Mouse (Mus musculus) intestine, embryonic 15.5 days (tissue): Measurements from ENCODE around the gene Fyb. TPM values are rescaled to one million over a fixed set of nuclear protein-coding genes. Genes with fewer than 3 reads are reported as not detected.
A peak's percentile ranks its signal among the peaks of the same experiment; 100 is the strongest.

Experiments used
- ATAC-seq: fragments of 200-750 bp; cut with Nextera tagmentation; 2 replicates; pipeline ENCODE4 v1.8.0; 2017; ENCODE audit warnings: moderate TSS enrichment, moderate library complexity
- H3K27ac ChIP-seq: fragments of 300-500 bp; sonication (generic); 2 replicates; pipeline ENCODE4 v1.5.1; 2015; ENCODE audit warnings: mild to moderate bottlenecking, inconsistent platforms
- H3K27me3 ChIP-seq: fragments of 300-500 bp; sonication (generic); replicated peaks from 2 replicates; pipeline ENCODE4 v1.6.1; 2015; ENCODE audit warnings: inconsistent platforms
- H3K36me3 ChIP-seq: fragments of 300-500 bp; sonication (generic); 2 replicates; pipeline ENCODE4 v1.6.1; 2015; ENCODE audit warnings: inconsistent platforms
- H3K4me1 ChIP-seq: fragments of 300-500 bp; sonication (generic); replicated peaks from 2 replicates; pipeline ENCODE4 v1.6.1; 2015; ENCODE audit warnings: inconsistent platforms
- H3K4me2 ChIP-seq: fragments of 300-500 bp; sonication (generic); replicated peaks from 2 replicates; pipeline ENCODE4 v1.6.1; 2015; ENCODE audit warnings: mild to moderate bottlenecking, inconsistent platforms
- H3K4me3 ChIP-seq: fragments of 300-500 bp; sonication (generic); replicated peaks from 2 replicates; pipeline ENCODE4 v1.5.1; 2015; ENCODE audit warnings: inconsistent platforms
- H3K9ac ChIP-seq: fragments of 300-500 bp; sonication (generic); 2 replicates; pipeline ENCODE4 v1.6.1; 2015; ENCODE audit warnings: inconsistent platforms
- H3K9me3 ChIP-seq: fragments of 300-500 bp; sonication (generic); 2 replicates; pipeline ENCODE4 v1.6.1; 2016; ENCODE audit warnings: inconsistent platforms
- WGBS: fragments of 180-500 bp; shearing (Covaris S2); methylation state at CpG from one replicate; pipeline ENCODE4 v1.1.7; 2015; 5-methylcytosine and 5-hydroxymethylcytosine counted together
- polyA plus RNA-seq: library from polyadenylated mRNA; unstranded; fragments of >200 nt; fragmentation: Nextera tagmentation; extraction: Ambion mirVana; gene quantifications from 2 replicates; pipeline ENCODE4 v1.2.1, GENCODE M21; 2015

Fyb gene
- polyA plus RNA-seq, 1 experiment from 2014 or later, result 8.6 TPM

GRCm38 (mm10) chr15:6565873-6566272 is 43.2 kb downstream of the Fyb start:
- no peaks in the 10 kb centered on the region for H3K27me3 ChIP-seq
- no peaks in the 10 kb centered on the region for H3K9me3 ChIP-seq
- 94% methylated on average over 4 of the region's 4 CpGs for WGBS
- no peak overlapping the region for H3K4me2 ChIP-seq
- no peak for ATAC-seq
- 0 out of 2 replicates have a peak, but pooled peaks cover 7% of the 10 kb centered on the region for H3K4me1 ChIP-seq
- no peak overlapping the region for H3K4me3 ChIP-seq
- no peak overlapping the region for H3K27ac ChIP-seq
- H3K36me3 ChIP-seq, result no peaks in the 10 kb centered on the region
- no peak overlapping the region for H3K9ac ChIP-seq

GRCm38 (mm10) chr15:6567993-6568392 is 45.3 kb downstream of the Fyb start:
- WGBS, result 69% methylated on average over 5 of the region's 5 CpGs
- H3K9ac ChIP-seq, result no peak overlapping the region

DNA sequence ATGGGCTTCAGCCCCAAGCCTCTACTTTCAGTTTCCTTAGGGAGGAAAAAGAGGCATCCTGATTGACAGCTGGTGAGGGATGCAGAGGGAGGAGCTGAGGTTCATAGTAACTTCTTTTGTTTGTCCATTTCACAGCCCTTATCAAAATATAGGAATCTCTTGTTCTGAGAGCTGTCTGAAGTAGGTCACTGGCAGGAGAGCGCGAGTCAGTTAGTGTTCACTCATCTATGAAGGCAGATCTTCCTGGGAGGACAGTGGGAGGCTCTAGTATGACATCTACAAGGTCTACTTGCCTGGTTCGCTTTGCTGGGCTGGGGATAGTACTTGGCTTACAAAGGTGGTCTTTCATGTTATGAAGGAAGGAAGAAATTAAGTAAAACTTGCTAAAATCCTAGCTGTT is 46.0 kb downstream of the Fyb start:
- WGBS, result 87% methylated on average over 3 of the region's 3 CpGs
- Histone ChIP-seq H3K4me2 (no peak overlapping the region), H3K9ac (no peak overlapping the region), H3K36me3 (no peaks in the 10 kb centered on the region), H3K4me1 (0 out of 2 replicates have a peak, but pooled peaks cover 7% of the 10 kb centered on the region), H3K4me3 (no peak overlapping the region), H3K27ac (no peak overlapping the region), H3K27me3 (no peaks in the 10 kb centered on the region), H3K9me3 (no peaks in the 10 kb centered on the region)
- no peak for ATAC-seq

More at GRCm38 (mm10) chr15:6567993-6568392, 45.3 kb downstream of the Fyb start:
- ATAC-seq, result no peak
- H3K9me3 ChIP-seq, result no peaks in the 10 kb centered on the region
- 0 out of 2 replicates have a peak, but pooled peaks cover 7% of the 10 kb centered on the region for H3K4me1 ChIP-seq
- no peaks in the 10 kb centered on the region for H3K36me3 ChIP-seq
- no peak overlapping the region for H3K4me2 ChIP-seq
- no peak overlapping the region for H3K27ac ChIP-seq
- H3K4me3 ChIP-seq, result no peak overlapping the region
- H3K27me3 ChIP-seq, result no peaks in the 10 kb centered on the region

- Histone ChIP-seq H3K9ac (no peak overlapping the region), H3K4me2 (no peak overlapping the region), H3K4me1 (0 out of 2 replicates have a peak, but pooled peaks cover 7% of the 10 kb centered on the region), H3K27me3 (no peaks in the 10 kb centered on the region), H3K9me3 (no peaks in the 10 kb centered on the region), H3K27ac (peak overlapping the region; percentile 42; the same call in 1 of the 2 replicates), H3K36me3 (no peaks in the 10 kb centered on the region), H3K4me3 (no peak overlapping the region)
- WGBS, result 59% methylated on average over 5 of the region's 5 CpGs
- ATAC-seq, result peak; percentile 35
Measured at GRCm38 (mm10) chr15:6569074-6569473, 46.4 kb downstream of the Fyb start.

DNA sequence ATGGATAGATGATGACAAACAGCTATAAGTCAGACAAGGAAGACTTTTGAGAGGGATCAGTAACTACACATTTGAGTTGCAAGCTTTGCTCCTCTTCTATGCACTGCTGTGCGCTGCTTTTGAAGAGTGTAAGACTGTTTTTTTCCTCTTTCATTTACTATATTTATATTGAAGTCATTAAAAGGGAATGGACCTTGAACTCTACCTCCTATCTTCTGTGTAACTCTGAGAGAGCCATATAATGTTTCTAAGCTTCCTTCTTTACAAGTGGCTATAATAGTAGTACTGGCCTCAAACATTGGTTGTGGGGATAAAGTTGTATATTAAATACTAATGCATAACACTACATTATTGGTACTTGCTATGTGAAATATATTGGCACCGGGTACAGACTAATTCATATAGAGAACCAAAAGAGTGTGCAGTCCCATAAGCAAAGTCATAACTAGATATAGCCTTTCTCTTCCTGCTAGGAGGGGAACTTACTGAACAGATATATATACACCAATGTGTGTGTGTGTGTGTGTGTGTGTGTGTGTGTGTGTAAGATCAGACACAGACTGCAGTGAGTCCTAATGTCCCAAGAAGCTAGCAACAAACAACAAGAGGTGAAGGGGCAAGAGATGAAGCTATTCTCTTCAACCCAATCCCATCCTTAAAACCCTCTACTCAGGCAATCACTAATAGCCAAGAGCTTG is 47.7 kb downstream of the Fyb start:
- 0 out of 2 replicates have a peak, but pooled peaks cover 7% of the 10 kb centered on the region for H3K4me1 ChIP-seq
- H3K36me3 ChIP-seq, result no peaks in the 10 kb centered on the region
- no peak overlapping the region for H3K4me3 ChIP-seq
- 75% methylated on average over 2 of the region's 2 CpGs for WGBS
- peak; percentile 56 for ATAC-seq
- no peak overlapping the region for H3K9ac ChIP-seq
- no peaks in the 10 kb centered on the region for H3K9me3 ChIP-seq
- H3K27me3 ChIP-seq, result no peaks in the 10 kb centered on the region
- H3K4me2 ChIP-seq, result no peak overlapping the region
- H3K27ac ChIP-seq, result 0 out of 2 replicates have a peak overlapping the region, but pooled peaks have one; percentile 42

- peak; percentile 59 for ATAC-seq
- Histone ChIP-seq H3K9me3 (no peaks in the 10 kb centered on the region), H3K4me3 (no peak overlapping the region), H3K27me3 (no peaks in the 10 kb centered on the region), H3K4me2 (no peak overlapping the region), H3K36me3 (no peaks in the 10 kb centered on the region), H3K27ac (no peak overlapping the region), H3K9ac (no peak overlapping the region), H3K4me1 (0 out of 2 replicates have a peak, but pooled peaks cover 7% of the 10 kb centered on the region)
- WGBS, result 9% methylated on average over 7 of the region's 7 CpGs
Measured at GRCm38 (mm10) chr15:6570876-6571275, 48.2 kb downstream of the Fyb start.

DNA sequence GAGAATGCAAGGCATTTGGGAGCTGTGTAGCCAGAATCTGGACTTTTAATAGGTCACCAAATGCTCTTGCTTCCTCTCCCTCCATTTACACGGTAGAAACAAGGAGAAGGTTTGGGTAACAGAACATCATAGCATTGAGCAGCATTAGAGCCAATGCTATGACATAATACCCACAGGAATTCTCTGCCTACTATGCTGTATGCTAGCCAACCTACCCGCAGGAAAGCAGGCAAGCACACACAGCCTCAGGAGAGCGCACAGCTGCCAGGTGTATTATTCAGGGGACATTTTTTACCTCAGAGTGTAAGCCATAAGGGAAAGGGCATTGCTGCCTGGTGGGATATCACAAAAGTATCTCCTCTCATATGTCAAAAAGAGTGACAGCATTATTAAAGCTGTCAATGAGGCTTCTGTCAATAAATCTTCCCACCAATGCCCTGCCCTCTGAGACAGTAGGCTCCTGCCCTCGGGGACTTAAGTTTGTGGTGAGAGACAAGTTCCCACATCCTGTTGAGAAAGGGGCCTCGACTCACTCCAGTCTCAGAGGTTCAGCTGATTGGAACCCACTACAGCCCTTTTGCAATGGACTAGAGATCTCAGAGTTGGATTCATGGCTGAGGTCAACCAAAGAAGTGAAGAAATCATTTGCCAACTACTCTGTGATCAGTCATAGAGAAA is 51.8 kb downstream of the Fyb start:
- no peak for ATAC-seq
- Histone ChIP-seq H3K9me3 (no peaks in the 10 kb centered on the region), H3K4me1 (0 out of 2 replicates have a peak, but pooled peaks cover 8% of the 10 kb centered on the region), H3K4me2 (no peak overlapping the region), H3K27me3 (no peaks in the 10 kb centered on the region), H3K9ac (no peak overlapping the region), H3K27ac (no peak overlapping the region), H3K36me3 (no peaks in the 10 kb centered on the region), H3K4me3 (no peak overlapping the region)
- WGBS, result 46% methylated on average over 5 of the region's 5 CpGs

- no peak overlapping the region for H3K4me3 ChIP-seq
- no peaks in the 10 kb centered on the region for H3K27me3 ChIP-seq
- H3K4me2 ChIP-seq, result no peak overlapping the region
- 0 out of 2 replicates have a peak, but pooled peaks cover 3% of the 10 kb centered on the region for H3K4me1 ChIP-seq
- H3K27ac ChIP-seq, result no peak overlapping the region
- no peaks in the 10 kb centered on the region for H3K9me3 ChIP-seq
- no peak for ATAC-seq
- H3K9ac ChIP-seq, result no peak overlapping the region
- WGBS, result 28% methylated on average over 9 of the region's 9 CpGs
- H3K36me3 ChIP-seq, result no peaks in the 10 kb centered on the region
Measured at GRCm38 (mm10) chr15:6577971-6578370, 55.3 kb downstream of the Fyb start.

GRCm38 (mm10) chr15:6578654-6579053 is 56.0 kb downstream of the Fyb start:
- H3K4me2 ChIP-seq, result no peak overlapping the region
- 0 out of 2 replicates have a peak, but pooled peaks cover 3% of the 10 kb centered on the region for H3K4me1 ChIP-seq
- no peak overlapping the region for H3K9ac ChIP-seq
- H3K36me3 ChIP-seq, result no peaks in the 10 kb centered on the region
- H3K4me3 ChIP-seq, result no peak overlapping the region
- no peak overlapping the region for H3K27ac ChIP-seq
- 65% methylated on average over 2 of the region's 2 CpGs for WGBS
- ATAC-seq, result no peak
- no peaks in the 10 kb centered on the region for H3K9me3 ChIP-seq
- H3K27me3 ChIP-seq, result no peaks in the 10 kb centered on the region

DNA sequence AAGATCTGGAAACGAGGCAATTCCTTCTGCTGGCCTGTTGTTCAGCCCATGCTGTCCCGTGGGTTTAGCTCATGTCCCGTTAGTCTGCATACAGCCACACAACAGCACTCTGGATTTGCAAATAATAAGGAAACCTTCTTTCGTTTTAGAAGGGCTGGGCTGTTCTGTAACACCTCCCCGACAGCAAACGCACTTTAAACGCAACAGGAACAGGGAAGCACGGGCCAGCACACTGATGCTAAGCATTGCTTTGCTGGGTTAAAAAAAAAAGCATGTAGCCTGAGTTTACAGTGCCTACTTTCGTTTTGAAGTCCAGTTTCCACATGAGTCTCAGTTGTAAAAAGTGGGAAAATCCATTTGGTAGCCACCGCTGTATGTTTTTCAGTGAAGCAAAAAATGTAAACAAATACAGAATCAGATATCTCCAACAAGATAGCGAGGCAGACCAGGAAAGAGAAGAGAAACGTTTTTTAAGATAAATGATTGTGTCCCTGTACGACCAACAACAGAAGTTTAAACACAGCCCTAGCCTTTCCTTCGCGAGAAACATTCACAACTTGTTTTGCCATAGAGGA is 56.6 kb downstream of the Fyb start:
- Histone ChIP-seq H3K27me3 (no peaks in the 10 kb centered on the region), H3K4me2 (peak overlapping the region; percentile 27), H3K9me3 (no peaks in the 10 kb centered on the region), H3K9ac (no peak overlapping the region), H3K36me3 (no peaks in the 10 kb centered on the region), H3K4me3 (no peak overlapping the region), H3K4me1 (0 out of 2 replicates have a peak, but pooled peaks cover 3% of the 10 kb centered on the region), H3K27ac (no peak overlapping the region)
- ATAC-seq, result no peak
- 47% methylated on average over 15 of the region's 15 CpGs for WGBS

DNA sequence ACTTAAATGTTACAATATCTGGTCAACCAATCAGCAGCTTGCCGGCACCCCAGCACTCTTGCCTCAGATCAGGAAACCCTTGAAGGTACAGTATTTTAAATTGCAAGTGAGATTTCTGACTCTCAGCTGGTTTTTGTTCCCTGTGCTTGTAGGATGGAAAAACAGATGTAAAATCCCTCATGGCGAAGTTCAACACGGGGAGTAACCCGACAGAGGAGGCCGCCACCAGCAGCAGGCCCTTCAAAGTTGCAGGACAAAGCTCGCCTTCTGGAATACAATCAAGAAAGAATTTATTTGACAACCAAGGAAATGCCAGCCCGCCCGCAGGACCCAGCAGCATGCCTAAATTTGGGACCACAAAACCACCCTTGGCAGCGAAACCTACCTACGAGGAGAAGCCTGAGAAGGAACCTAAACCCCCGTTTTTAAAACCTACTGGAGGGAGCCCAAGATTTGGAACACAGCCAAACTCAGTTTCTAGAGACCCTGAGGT is 57.2 kb downstream of the Fyb start:
- H3K9ac ChIP-seq, result no peak overlapping the region
- no peaks in the 10 kb centered on the region for H3K36me3 ChIP-seq
- H3K4me3 ChIP-seq, result no peak overlapping the region
- WGBS, result 77% methylated on average over 11 of the region's 11 CpGs
- H3K27ac ChIP-seq, result no peak overlapping the region
- no peak for ATAC-seq
- peak overlapping the region; percentile 27; the same call in 1 of the 2 replicates for H3K4me2 ChIP-seq
- no peaks in the 10 kb centered on the region for H3K27me3 ChIP-seq
- H3K4me1 ChIP-seq, result 0 out of 2 replicates have a peak, but pooled peaks cover 3% of the 10 kb centered on the region
- H3K9me3 ChIP-seq, result no peaks in the 10 kb centered on the region

- no peak overlapping the region for H3K4me3 ChIP-seq
- no peaks in the 10 kb centered on the region for H3K27me3 ChIP-seq
- no peak overlapping the region for H3K9ac ChIP-seq
- H3K36me3 ChIP-seq, result no peaks in the 10 kb centered on the region
- H3K4me1 ChIP-seq, result no peaks in the 10 kb centered on the region
- no peak overlapping the region for H3K4me2 ChIP-seq
- H3K27ac ChIP-seq, result no peak overlapping the region
- WGBS, result 77% methylated on average over 4 of the region's 4 CpGs
- ATAC-seq, result no peak
- no peaks in the 10 kb centered on the region for H3K9me3 ChIP-seq
Measured at GRCm38 (mm10) chr15:6584645-6585044, 62.0 kb downstream of the Fyb start.
